Mouse (Mus musculus) erythroid progenitor cell, adult 5-6 weeks (primary cell): ENCODE measurements around the gene Ldlr. TPM values are rescaled to one million over a fixed set of nuclear protein-coding genes. Genes with fewer than 3 reads are reported as not detected.
"Not testable (repeated sequence)": the region's sequence is repeated elsewhere in the genome, so short reads cannot be mapped to it uniquely, and the experiment has no call there.

Source experiments
- ATAC-seq: replicated peaks from 2 replicates; pipeline ENCODE4 v1.8.0; 2016; ENCODE audit warnings: moderate number of reproducible peaks, mild to moderate bottlenecking, moderate TSS enrichment, inconsistent platforms; ENCODE audit not compliant: poor library complexity, low FRiP score, severe bottlenecking
- total RNA-seq, 2 experiments: library from RNA; stranded (forward) in 1 of 2; stranded (reverse) in 1 of 2; fragments of 150-400 nt in 1 of 2; fragments of 186-747, 209-891 nt in 1 of 2; gene quantifications; 2 replicates each; pipeline versions ENCODE4 v1.2.3 to v1.2.4; 2015 to 2017; ENCODE audit warnings: low replicate concordance in 2 of 2

Gene Ldlr
- total RNA-seq, 2 experiments from 2014 or later, result 2.5 to 3.6 TPM

DNA sequence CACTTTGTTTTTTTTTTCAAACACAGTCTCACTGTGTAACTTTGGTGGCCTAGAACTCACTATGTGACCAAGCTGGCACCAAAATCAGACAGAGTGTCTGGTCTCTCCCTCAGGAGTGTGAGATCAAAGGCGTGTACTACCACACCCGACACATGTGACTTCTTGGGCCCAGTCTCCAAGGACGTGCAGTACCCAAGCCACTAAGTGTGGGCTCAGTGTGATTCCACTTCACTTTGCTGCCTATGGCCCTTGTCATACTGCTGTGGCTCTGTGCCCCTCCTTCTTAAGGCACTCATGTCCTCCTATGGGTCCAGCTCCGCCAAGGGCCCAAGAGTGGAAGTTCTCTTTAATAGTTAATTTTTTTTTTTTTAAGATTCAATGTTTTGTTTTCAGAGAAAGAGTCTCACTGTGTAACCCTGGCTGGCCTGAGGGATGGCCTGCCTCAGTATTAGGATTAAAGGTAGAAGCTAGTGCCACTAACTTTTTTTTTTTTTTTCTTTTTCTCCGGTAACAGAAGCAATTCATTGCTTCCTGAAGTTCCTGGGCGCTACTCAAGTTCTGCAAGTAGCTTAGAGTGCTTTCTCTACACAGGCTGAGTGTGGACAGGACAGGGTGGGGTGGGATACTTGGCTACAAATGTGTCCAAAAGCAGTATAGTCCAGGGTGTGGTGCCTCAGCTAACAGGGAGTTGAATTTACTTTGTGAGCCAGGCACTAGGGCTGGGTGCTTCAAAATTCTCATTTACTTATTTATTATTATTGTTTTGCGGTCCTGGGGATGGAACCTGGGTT lies 61.4 kb downstream of the Ldlr start:
- no peak for ATAC-seq

DNA sequence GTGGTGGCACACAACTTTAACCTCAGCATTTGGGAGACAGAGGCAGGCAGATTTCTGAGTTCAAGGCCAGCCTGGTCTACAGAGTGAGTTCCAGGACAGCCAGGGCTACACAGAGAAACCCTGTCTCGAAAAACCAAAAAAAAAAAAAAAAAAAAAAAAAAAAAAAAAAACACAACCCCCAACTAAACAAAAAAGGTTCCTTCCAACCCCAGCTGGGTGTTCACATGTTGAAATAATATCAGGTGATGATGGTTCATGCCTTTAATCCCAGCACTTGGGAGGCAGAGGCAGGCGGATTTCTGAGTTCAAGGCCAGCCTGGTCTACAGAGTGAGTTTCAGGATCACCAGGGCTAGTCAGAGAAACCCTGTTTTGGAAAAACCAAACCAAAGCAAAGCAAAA lies 63.0 kb downstream of the Ldlr start:
- ATAC-seq, result not testable (repeated sequence)

DNA sequence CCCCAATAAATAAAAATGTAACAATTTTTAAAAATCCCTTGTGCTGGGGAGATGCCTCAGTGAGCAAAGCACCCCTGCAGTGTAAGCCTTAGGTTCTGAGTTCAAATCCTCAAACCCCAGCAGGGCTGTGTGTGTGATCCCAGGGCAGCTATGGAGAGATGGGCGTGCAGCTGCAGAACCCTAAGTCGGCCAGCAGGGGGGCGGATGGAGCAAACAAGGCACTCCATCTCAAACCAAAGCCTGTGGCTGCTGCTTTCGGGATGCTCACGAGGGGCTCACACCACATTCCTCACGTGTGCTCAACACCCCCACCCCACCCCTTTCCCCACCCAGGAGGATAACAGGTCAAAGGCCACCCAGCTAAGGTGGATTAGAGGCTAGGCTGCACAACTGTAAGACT lies 63.6 kb downstream of the Ldlr start:
- ATAC-seq, result peak; percentile 74

DNA sequence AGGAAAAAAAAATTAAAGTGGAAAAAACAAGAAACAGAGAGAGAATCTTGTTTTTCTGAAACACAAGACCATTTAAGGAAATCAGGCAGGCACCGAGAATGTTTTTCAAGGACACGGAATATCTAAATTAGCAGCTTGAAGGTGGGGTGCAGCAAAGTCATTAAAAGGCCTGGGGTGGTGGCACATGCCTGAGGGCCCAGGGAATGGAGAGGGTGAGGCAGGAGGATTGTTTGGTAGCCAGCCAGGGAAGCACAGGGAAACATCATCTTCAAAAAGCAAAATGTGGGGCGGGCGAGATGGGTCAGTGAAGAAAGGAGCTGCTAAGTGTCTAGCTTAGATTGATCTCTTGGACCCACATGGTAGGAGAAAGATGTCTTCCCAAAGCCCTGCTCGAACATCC lies 64.4 kb downstream of the Ldlr start:
- ATAC-seq, result no peak

DNA sequence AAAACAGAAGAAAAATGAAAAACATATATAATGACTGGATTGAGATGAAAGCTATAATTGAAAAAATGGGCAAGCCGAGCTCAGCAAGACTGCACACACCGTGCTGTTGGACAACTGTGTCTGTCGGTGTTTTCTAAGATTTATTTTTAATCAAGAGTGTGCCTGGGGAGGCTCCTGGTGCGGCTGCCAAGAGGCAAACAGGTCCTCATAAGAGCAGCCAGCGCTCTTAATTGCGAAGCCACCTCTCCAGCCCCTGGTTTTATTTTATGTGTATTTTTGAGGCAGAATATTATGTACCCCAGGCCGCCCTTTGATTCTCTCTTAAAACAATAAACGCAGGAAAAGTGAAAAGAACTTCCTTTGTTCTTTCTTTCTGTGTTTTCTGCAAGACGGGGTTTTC lies 65.0 kb downstream of the Ldlr start:
- no peak for ATAC-seq

DNA sequence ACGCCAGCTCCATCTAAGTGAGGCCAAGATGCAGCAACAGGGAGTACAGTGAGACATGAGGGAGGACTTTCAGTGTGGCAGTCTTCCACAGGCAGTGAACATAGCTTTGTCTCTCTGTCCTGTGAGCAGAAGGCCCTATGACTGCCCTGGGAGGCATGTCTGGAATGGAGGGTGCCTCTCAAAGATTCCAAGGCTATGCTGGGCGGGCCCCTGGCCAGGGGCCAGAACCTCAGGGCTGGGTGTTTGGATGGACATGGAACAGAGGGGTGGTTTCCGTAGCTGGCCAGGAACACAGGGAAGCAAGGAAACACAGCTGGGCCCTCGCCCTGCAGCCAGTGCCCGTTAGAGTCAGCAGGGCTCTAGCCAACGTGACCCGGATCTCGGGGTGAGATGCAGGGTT lies 68.6 kb downstream of the Ldlr start:
- no peak for ATAC-seq

DNA sequence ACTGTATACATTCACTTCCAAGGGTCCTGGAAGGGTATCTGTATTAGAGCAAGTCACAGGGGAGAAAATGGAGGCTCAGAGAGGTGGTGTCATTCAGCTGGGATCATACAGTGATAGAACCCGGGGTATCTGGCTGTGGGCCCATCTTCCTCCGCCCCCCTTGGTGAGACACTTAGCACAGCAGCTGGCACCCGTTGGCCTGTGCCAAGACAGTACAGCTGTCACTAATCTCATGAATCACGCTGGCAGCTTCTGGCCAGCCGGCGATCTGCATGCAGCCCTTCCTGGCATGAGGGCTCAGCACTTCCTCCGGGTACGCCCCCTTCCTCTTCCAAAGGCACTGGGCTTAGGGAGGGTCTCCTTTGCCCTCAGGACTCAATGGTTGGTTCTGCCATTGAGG lies 69.4 kb downstream of the Ldlr start:
- no peak for ATAC-seq

DNA sequence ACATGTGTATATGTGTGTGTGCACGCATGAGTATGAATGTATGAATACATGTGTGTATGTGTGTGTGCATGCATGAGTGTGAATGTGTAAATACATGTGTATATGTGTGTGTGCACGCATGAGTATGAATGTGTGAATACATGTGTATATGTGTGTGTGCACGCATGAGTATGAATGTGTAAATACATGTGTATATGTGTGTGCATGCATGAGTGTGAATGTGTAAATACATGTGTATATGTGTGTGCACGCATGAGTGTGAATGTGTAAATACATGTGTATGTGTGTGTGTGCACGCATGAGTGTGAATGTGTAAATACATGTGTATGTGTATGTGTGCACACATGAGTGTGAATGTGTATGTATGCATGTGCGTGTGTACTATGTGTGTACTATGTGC lies 70.2 kb downstream of the Ldlr start:
- ATAC-seq, result not testable (repeated sequence)

DNA sequence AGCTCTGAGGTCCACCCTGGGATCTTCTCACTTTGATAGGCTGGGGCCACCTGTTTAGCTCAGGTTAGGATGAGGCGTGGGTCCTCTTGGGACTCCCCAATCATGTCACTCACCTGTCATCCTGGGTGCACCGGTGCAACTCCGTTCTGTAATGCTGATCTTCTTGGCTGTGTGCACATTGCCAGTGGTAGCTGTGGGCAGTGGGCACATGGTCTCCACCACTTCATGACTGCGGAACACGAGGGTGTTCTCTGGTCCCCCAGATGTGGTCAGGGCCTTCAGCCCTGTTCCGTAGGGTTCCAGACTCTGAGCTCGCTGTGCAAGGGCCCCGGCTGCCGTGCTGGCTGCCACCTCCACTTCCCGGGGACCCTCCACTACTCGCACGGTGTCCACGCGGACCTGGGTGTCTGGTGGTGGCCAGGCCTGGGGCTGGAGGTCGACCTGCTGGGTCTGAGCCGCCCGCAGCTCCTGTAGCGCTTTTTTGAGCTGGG lies 71.1 kb downstream of the Ldlr start:
- ATAC-seq, result no peak

DNA sequence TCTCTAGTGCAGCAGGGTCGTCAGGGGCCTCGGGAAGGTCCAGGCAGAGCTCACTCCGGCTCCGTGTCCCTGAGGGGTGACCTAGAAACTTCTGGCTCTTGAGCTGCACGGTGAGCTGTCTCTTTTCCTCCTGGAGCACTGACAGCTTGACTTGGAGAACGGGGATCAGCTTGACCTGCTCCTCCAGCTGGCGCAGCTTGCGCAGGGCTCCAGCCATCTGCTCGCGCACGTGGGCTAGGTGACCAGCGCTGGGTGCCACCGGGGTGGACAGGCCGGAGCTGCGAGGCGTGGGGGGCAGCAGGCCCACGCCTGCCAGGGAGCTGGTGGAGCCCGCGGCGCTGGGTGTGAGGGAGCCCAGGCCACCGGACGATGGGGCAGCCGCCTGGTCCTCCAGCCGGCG lies 71.6 kb downstream of the Ldlr start:
- no peak for ATAC-seq

DNA sequence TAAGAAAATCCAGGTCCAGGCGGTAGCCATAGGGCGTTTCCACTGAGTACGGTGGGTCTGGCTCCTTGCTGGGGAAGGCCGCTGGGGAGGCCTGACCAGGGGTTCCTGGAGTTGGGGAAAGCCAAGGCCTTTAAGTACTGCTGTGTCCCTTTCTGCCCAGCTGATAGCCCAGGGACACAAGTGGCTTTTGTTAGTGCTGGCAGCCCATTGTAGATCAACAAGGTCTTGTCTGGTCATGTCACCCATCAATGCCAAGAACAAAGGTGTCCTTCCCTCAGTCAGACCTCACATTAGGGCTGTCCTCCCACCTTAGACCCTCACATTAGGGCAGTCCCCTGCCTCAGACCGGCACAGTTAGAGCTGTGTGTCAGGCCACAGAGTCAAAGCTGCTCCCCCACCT lies 72.3 kb downstream of the Ldlr start:
- ATAC-seq, result no peak

DNA sequence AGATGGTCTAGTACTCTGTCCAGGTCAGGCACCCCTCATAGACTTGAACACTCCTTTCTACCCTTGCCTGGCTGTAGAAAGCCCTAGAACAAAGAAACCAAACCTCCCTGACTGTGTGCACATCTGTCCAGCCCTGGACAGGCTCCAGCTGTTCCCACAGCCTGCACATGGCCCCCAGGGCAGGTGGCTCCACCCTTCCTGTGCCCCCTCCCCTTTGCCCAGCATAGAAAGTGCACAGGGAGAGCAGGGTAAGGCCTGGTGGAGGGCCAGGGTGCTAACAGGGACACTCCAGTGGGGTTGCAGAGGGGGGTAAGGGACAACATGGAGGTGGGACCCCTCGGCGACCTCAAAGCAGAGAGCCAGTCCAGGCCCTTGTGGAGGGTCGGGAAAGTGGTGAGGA lies 73.0 kb downstream of the Ldlr start:
- ATAC-seq, result no peak

DNA sequence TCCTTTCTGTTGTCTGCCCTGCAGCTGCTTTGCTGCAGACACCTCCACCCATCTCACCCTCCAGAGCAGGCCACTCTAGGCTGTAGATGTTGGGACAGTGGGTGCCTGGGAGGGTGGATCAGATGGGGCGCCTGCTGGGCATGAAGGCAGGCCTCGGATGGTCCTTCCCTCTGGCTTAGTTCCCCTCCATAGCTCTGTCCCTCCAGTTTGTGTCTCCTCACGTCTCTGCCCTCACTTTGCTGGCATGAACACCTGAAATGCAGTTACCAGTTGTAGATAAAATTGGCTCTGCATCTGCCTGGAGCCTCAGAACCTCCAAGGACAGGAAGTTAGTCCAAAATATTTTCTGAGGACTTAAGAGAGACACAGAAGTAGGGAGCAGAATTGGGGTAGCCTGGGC lies 73.6 kb downstream of the Ldlr start:
- no peak for ATAC-seq

DNA sequence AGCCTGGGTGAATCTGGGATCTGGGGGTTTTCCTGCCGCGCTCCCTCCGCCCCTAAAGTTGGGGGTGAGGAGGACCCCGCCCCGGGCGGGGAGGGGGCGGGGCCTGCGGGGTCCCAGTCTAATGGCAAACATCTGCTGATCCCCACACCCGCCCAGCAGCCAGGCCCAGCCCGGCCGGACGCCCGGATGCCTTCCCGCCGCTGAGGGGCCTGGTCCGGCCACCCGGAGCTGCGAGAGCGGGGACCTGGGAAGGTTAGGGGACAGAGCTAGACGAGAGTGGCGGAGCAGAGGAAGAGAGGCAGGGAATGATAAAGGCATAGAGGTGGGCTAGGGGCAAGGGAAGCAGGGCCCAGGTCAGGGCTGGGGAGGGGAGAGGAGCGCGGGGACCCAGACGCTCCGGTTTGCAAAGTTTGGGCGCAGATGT lies 74.7 kb downstream of the Ldlr start:
- no peak for ATAC-seq

DNA sequence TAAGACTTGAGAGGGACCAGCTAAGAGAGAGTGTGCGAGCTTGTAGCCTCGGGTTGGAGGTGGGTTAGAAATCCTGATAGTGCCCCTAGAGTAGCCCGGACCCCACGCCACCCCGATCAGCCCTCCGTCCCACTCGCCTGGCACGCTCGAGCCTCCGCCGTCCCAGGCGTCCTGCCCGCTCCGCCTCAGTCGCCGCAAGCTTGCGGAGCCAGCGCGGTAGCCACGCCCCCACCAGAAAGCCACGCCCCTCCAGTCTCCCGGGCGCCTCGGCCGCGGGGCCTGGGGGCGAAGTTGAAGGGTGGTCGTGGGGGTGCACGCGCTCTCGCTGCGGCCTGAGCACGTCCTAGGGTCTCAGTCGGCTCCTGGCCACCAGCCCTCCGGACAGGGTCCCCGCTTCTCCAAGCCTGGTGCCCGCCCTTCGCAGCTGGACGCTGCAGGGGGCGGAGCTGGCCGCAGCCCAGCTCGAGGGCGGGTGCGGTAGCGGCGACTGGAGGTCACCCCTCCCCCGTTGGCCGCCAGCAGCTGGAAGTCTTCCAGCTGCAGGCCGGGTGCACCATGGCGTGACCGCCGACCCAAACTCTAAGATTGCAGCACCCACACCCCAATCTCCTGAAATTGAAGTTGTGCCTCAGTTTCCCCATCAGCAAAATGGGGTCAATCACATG lies 75.2 kb downstream of the Ldlr start, which contains the start of gene Kank2:
Gene Kank2 (minus strand): TSS at position 400 of the 665 bp plus-strand sequence.
- peak; percentile 72 for ATAC-seq

DNA sequence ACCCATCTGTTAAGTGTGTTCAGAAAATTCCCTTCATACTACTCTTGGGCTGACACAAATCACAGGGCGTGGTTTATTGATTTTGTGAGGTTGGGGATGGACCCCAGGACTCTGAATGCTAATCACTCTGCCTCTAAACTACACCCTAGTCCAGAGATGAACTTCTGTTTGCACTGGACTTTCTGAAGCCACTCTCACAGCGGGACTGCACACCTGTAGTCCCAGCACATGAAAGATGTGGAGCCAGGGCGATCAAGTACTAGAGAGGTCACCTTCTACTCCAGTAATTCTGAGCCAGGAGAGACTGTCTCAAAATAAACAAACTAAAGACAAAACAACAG lies 75.7 kb downstream of the Ldlr start:
- no peak for ATAC-seq

Other genes with a start within 250 kb of the Ldlr start
- gene Tmed1, start 213.2 kb upstream of the Ldlr start, total RNA-seq (2015; ENCODE audit: low replicate concordance), result 6.7 TPM in 1 of 2 replicates, not detected in the other
- 1.8 and 2.0 TPM in 2 replicates for gene Tmed1, start 213.2 kb upstream of the Ldlr start, total RNA-seq (2017; ENCODE audit: low replicate concordance)
- 35.0 and 42.3 TPM in 2 replicates for gene AB124611, start 197.3 kb upstream of the Ldlr start, total RNA-seq (2015; ENCODE audit: low replicate concordance)
- 17.2 and 18.6 TPM in 2 replicates for gene AB124611, start 197.3 kb upstream of the Ldlr start, total RNA-seq (2017; ENCODE audit: low replicate concordance)
- gene Carm1, start 176.6 kb upstream of the Ldlr start, total RNA-seq (2015; ENCODE audit: low replicate concordance), result 137 and 146 TPM in 2 replicates
- gene Carm1, start 176.6 kb upstream of the Ldlr start, total RNA-seq (2017; ENCODE audit: low replicate concordance), result 95.5 and 100 TPM in 2 replicates
- 21.3 and 26.4 TPM in 2 replicates for gene Timm29, start 130.8 kb upstream of the Ldlr start, total RNA-seq (2015; ENCODE audit: low replicate concordance)
- gene Timm29, start 130.8 kb upstream of the Ldlr start, total RNA-seq (2017; ENCODE audit: low replicate concordance), result 23.0 and 27.2 TPM in 2 replicates
- gene Yipf2, start 130.7 kb upstream of the Ldlr start, total RNA-seq (2015; ENCODE audit: low replicate concordance), result 1.7 TPM in 1 of 2 replicates, not detected in the other
- 1.5 and 5.8 TPM in 2 replicates for gene Yipf2, start 130.7 kb upstream of the Ldlr start, total RNA-seq (2017; ENCODE audit: low replicate concordance)
- gene Smarca4, start 107.3 kb upstream of the Ldlr start, total RNA-seq (2015; ENCODE audit: low replicate concordance), result 48.2 and 58.4 TPM in 2 replicates
- 61.2 and 65.4 TPM in 2 replicates for gene Smarca4, start 107.3 kb upstream of the Ldlr start, total RNA-seq (2017; ENCODE audit: low replicate concordance)
- 40.7 and 50.7 TPM in 2 replicates for gene Spc24, start 36.8 kb downstream of the Ldlr start, total RNA-seq (2015; ENCODE audit: low replicate concordance)
- gene Spc24, start 36.8 kb downstream of the Ldlr start, total RNA-seq (2017; ENCODE audit: low replicate concordance), result 68.7 and 98.2 TPM in 2 replicates
- gene Kank2, start 75.3 kb downstream of the Ldlr start, total RNA-seq (2015; ENCODE audit: low replicate concordance), result not detected in 2 replicates
- 0.51 TPM in 1 of 2 replicates, not detected in the other for gene Kank2, start 75.3 kb downstream of the Ldlr start, total RNA-seq (2017; ENCODE audit: low replicate concordance)
- not detected in 2 replicates for gene Angptl8, start 112.0 kb downstream of the Ldlr start, total RNA-seq (2015; ENCODE audit: low replicate concordance)
- gene Angptl8, start 112.0 kb downstream of the Ldlr start, total RNA-seq (2017; ENCODE audit: low replicate concordance), result not detected in 2 replicates
- gene Dock6, start 129.2 kb downstream of the Ldlr start, total RNA-seq (2015; ENCODE audit: low replicate concordance), result 2.9 TPM in 1 of 2 replicates, not detected in the other
- gene Dock6, start 129.2 kb downstream of the Ldlr start, total RNA-seq (2017; ENCODE audit: low replicate concordance), result 0.26 TPM in 1 of 2 replicates, not detected in the other
- gene Rab3d, start 194.7 kb downstream of the Ldlr start, total RNA-seq (2015; ENCODE audit: low replicate concordance), result 3.8 and 7.2 TPM in 2 replicates
- gene Rab3d, start 194.7 kb downstream of the Ldlr start, total RNA-seq (2017; ENCODE audit: low replicate concordance), result 5.0 and 11.6 TPM in 2 replicates
- not detected in 2 replicates for gene Ccdc159, start 204.0 kb downstream of the Ldlr start, total RNA-seq (2015; ENCODE audit: low replicate concordance)
- not detected in 2 replicates for gene Ccdc159, start 204.0 kb downstream of the Ldlr start, total RNA-seq (2017; ENCODE audit: low replicate concordance)
- gene Tmem205, start 204.1 kb downstream of the Ldlr start, total RNA-seq (2015; ENCODE audit: low replicate concordance), result 13.8 TPM in 1 of 2 replicates, not detected in the other
- not detected in 2 replicates for gene Tmem205, start 204.1 kb downstream of the Ldlr start, total RNA-seq (2017; ENCODE audit: low replicate concordance)
- gene Plppr2, start 213.6 kb downstream of the Ldlr start, total RNA-seq (2015; ENCODE audit: low replicate concordance), result 1.3 TPM in 1 of 2 replicates, not detected in the other
- not detected in 2 replicates for gene Plppr2, start 213.6 kb downstream of the Ldlr start, total RNA-seq (2017; ENCODE audit: low replicate concordance)
- 0.42 and 3.2 TPM in 2 replicates for gene Swsap1, start 232.3 kb downstream of the Ldlr start, total RNA-seq (2015; ENCODE audit: low replicate concordance)
- 0.51 TPM in 1 of 2 replicates, not detected in the other for gene Swsap1, start 232.3 kb downstream of the Ldlr start, total RNA-seq (2017; ENCODE audit: low replicate concordance)
- 244 and 249 TPM in 2 replicates for gene Epor, start 240.0 kb downstream of the Ldlr start, total RNA-seq (2015; ENCODE audit: low replicate concordance)
- 188 and 199 TPM in 2 replicates for gene Epor, start 240.0 kb downstream of the Ldlr start, total RNA-seq (2017; ENCODE audit: low replicate concordance)